Mouse (Mus musculus) myocyte (in vitro differentiated cells): ENCODE measurements around the gene Nelfe.

ENCODE experiments used
- CEBPB ChIP-seq: IDR thresholded peaks from 2 replicates; pipeline ENCODE4 v1.6.1; 2011; ENCODE audit warnings: mild to moderate bottlenecking, moderate library complexity; ENCODE audit not compliant: poor library complexity, insufficient read depth, severe bottlenecking
- E2F4 ChIP-seq: IDR thresholded peaks from one replicate; pipeline ENCODE4 v1.6.1; 2011; ENCODE audit warnings: mild to moderate bottlenecking, control low read depth, moderate library complexity; ENCODE audit not compliant: insufficient read depth
- MYOD1 ChIP-seq, 3 experiments: IDR thresholded peaks; one replicate each; pipeline ENCODE4 v1.6.1; 2011; ENCODE audit warnings: control low read depth in 2 of 3, low read depth in 2 of 3, mild to moderate bottlenecking in 2 of 3, moderate library complexity in 1 of 3; ENCODE audit not compliant: insufficient read length in 2 of 3, control insufficient read depth in 1 of 3
- MYOG ChIP-seq, 3 experiments: IDR thresholded peaks; one replicate each; pipeline ENCODE4 v1.6.1; 2011; ENCODE audit warnings: control low read depth in 2 of 3, low read depth in 2 of 3, mild to moderate bottlenecking in 2 of 3; ENCODE audit not compliant: insufficient read length in 2 of 3, control insufficient read depth in 1 of 3, insufficient read depth in 1 of 3
- POLR2A ChIP-seq: IDR thresholded peaks from one replicate; pipeline ENCODE4 v1.6.1; 2011; ENCODE audit warnings: low read depth, mild to moderate bottlenecking, control low read depth, moderate library complexity; ENCODE audit not compliant: insufficient read length
- POLR2AphosphoS2 ChIP-seq: IDR thresholded peaks from one replicate; pipeline ENCODE4 v1.6.1; 2011; ENCODE audit warnings: low read depth, control low read depth; ENCODE audit not compliant: insufficient read length
- REST ChIP-seq: IDR thresholded peaks from one replicate; pipeline ENCODE4 v1.6.1; 2011; ENCODE audit warnings: mild to moderate bottlenecking, control low read depth, moderate library complexity; ENCODE audit not compliant: insufficient read depth, insufficient read length
- TCF12 ChIP-seq: IDR thresholded peaks from one replicate; pipeline ENCODE4 v1.6.1; 2011; ENCODE audit warnings: mild to moderate bottlenecking, control low read depth; ENCODE audit not compliant: poor library complexity, insufficient read depth, severe bottlenecking
- TCF3 ChIP-seq: IDR thresholded peaks from one replicate; pipeline ENCODE4 v1.6.1; 2011; ENCODE audit warnings: low read depth, control low read depth; ENCODE audit not compliant: insufficient read length
- USF1 ChIP-seq: IDR thresholded peaks from one replicate; pipeline ENCODE4 v1.6.1; 2011; ENCODE audit warnings: low read depth, mild to moderate bottlenecking, control low read depth, moderate library complexity

GRCm38 (mm10) chr17:34874321-34874720, 24.1 kb downstream of the Nelfe start:
- no peak for TF ChIP-seq MYOD1 (IDR thresholded peaks at IDR 0.05; ENCODE audit: control insufficient read depth in 1 of 3, insufficient read length in 2 of 3, low read depth in 2 of 3)
- TF ChIP-seq TCF3, result no peak
- TF ChIP-seq USF1, result no peak
- TF ChIP-seq POLR2A, result no peak
- no peak for TF ChIP-seq POLR2AphosphoS2
- TF ChIP-seq E2F4, result no peak
- TF ChIP-seq MYOG (IDR thresholded peaks at IDR 0.05; ENCODE audit: control insufficient read depth in 1 of 3, insufficient read depth in 1 of 3, insufficient read length in 2 of 3, low read depth in 2 of 3), result no peak
- no peak for TF ChIP-seq TCF12
- TF ChIP-seq CEBPB, result no peak
- TF ChIP-seq REST, result no peak
